Mouse (Mus musculus): ENCODE data around the gene Ltb4r1. TPM values are rescaled to one million over a fixed set of nuclear protein-coding genes. Genes with fewer than 3 reads are reported as not detected.
A peak's percentile ranks its signal among the peaks of the same experiment; 100 is the strongest.

The Ltb4r1 gene
- polyA plus RNA-seq, 1 experiment from 2014 or later = 0.11 TPM

- no peak for ATAC-seq (replicated peaks; ENCODE audit: insufficient number of reproducible peaks, low FRiP score, low TSS enrichment)
- Histone ChIP-seq H3K9ac (ENCODE audit: low read depth, low read length) (no peak overlapping the region), H3K4me2 (no peak overlapping the region), H3K4me1 (ENCODE audit: control insufficient read depth, insufficient read depth, low read length) (no peaks in the 10 kb centered on the region), H3K36me3 (ENCODE audit: control insufficient read depth, insufficient read depth, low read length) (peaks cover 5% of the 10 kb centered on the region; the same call in 1 of the 2 replicates), H3K27ac (ENCODE audit: low read depth, low read length) (no peak overlapping the region), H3K27me3 (ENCODE audit: control insufficient read depth, insufficient read depth, low read length) (no peaks in the 10 kb centered on the region; the same call in 1 of the 2 replicates), H3K9me3 (replicated peaks; ENCODE audit: control insufficient read depth, low read length) (no peaks in the 10 kb centered on the region), H3K4me3 (ENCODE audit: low read depth, low read length) (no peak overlapping the region)
- WGBS (ENCODE audit: insufficient replicate concordance) = 77% methylated on average over 4 of the region's 4 CpGs
Measured at GRCm38 (mm10) chr14:55735758-55736157, 30.0 kb upstream of the Ltb4r1 start.

DNA sequence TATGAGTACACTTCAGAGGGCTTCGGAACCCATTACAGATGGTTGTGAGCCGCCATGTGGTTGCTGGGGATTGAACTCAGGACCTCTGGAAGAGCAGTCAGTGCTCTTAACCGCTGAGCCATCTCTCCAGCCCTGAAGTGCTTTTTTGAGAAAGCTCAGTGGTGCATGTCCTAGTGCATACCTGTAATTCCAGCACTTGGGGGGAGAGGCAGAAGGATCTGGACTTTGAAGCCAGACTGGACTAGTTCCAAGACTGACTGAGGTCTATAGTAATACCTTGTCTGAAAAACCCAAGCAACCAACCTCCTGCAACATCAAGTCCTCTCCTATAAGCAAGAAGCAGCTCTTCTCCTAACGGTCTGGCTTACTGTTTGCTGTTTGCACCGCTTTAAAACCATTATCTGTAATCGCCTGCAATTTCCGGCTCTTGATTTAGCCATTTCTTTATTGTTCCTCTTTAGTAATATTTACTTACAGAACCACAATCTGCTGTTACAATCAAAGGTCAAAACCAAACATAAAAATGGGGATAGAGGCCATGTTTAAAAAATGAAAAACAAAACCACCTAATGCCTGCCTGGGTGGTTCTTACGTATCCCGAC, 28.6 kb upstream of the Ltb4r1 start:
- WGBS (ENCODE audit: insufficient replicate concordance) = 86% methylated on average over 9 of the region's 9 CpGs

GRCm38 (mm10) chr14:55743711-55744110, 22.1 kb upstream of the Ltb4r1 start:
- Histone ChIP-seq H3K4me3 (ENCODE audit: low read depth, low read length) (no peak overlapping the region), H3K36me3 (ENCODE audit: control insufficient read depth, insufficient read depth, low read length) (peaks cover 5% of the 10 kb centered on the region; the same call in 1 of the 2 replicates), H3K4me1 (ENCODE audit: control insufficient read depth, insufficient read depth, low read length) (peaks cover 3% of the 10 kb centered on the region; the same call in 1 of the 2 replicates), H3K9ac (ENCODE audit: low read depth, low read length) (0 out of 2 replicates have a peak overlapping the region, but pooled peaks have one; percentile 13), H3K27me3 (ENCODE audit: control insufficient read depth, insufficient read depth, low read length) (no peaks in the 10 kb centered on the region), H3K9me3 (replicated peaks; ENCODE audit: control insufficient read depth, low read length) (no peaks in the 10 kb centered on the region), H3K27ac (ENCODE audit: low read depth, low read length) (no peak overlapping the region), H3K4me2 (peak overlapping the region; percentile 33; the same call in 1 of the 2 replicates)
- 0 out of 2 replicates have a peak, but pooled peaks have one; percentile 28 for ATAC-seq (replicated peaks; ENCODE audit: insufficient number of reproducible peaks, low FRiP score, low TSS enrichment)
- WGBS (ENCODE audit: insufficient replicate concordance) = 21% methylated on average over 10 of the region's 10 CpGs

More for the DNA sequence above, 28.6 kb upstream of the Ltb4r1 start:
- no peak overlapping the region for H3K4me3 ChIP-seq (ENCODE audit: low read depth, low read length)
- ATAC-seq (replicated peaks; ENCODE audit: insufficient number of reproducible peaks, low FRiP score, low TSS enrichment) = no peak
- no peaks in the 10 kb centered on the region for H3K27me3 ChIP-seq (ENCODE audit: control insufficient read depth, insufficient read depth, low read length)
- no peaks in the 10 kb centered on the region for H3K4me1 ChIP-seq (ENCODE audit: control insufficient read depth, insufficient read depth, low read length)
- no peaks in the 10 kb centered on the region for H3K9me3 ChIP-seq (replicated peaks; ENCODE audit: control insufficient read depth, low read length)
- no peak overlapping the region for H3K9ac ChIP-seq (ENCODE audit: low read depth, low read length)
- no peak overlapping the region for H3K27ac ChIP-seq (ENCODE audit: low read depth, low read length)
- peaks cover 5% of the 10 kb centered on the region; the same call in 1 of the 2 replicates for H3K36me3 ChIP-seq (ENCODE audit: control insufficient read depth, insufficient read depth, low read length)
- H3K4me2 ChIP-seq = no peak overlapping the region

DNA sequence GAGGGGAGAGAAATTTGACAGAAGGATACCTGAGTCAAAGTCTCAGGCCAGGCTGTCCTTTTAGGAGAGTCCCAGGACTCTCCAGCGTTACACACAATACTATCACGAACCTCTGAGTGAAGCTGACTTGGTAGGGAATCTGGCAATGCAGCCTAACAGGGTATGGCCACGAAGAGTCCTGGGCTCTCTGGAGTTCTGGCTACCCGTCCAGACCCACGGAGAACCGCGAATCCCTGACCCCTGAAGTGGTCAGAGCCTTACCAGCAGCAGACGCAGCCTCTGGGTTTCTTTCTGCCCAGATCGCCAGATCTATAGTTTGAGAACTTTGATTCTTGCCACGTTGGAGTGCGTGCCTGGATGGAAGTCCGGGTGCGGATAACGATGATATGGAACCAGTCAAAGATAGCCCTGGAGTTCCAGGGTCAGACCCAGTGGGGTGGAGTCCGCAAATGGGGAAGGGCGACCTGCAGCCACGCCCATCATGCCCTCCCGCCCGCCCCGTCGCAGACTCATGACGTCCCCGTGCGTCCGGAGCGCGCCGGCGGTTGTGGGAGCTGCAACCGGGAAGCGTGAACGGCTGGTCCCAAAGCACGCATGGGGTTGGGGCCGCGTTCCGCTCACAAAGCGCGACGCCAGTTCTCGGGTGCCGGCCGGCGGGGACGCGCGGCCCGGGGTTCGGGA, 20.4 kb upstream of the Ltb4r1 start, which contains the start of the genes Dhrs1 and Nop9:
Dhrs1 (minus strand) TSS at position 511 of the 681 bp plus-strand sequence.
Nop9 (plus strand) TSS at position 514 of the 681 bp plus-strand sequence.
- no peaks in the 10 kb centered on the region for H3K27me3 ChIP-seq (ENCODE audit: control insufficient read depth, insufficient read depth, low read length)
- H3K27ac ChIP-seq (ENCODE audit: low read depth, low read length) = peak within 1 kb of the TSS; percentile 42; the same call in 1 of the 2 replicates
- peak; percentile 82 for ATAC-seq (replicated peaks; ENCODE audit: insufficient number of reproducible peaks, low FRiP score, low TSS enrichment)
- peak within 1 kb of the TSS; percentile 96 for H3K4me3 ChIP-seq (ENCODE audit: low read depth, low read length)
- peak within 1 kb of the TSS; percentile 85 for H3K9ac ChIP-seq (ENCODE audit: low read depth, low read length)
- peaks cover 8% of the 10 kb centered on the region; the same call in 1 of the 2 replicates for H3K36me3 ChIP-seq (ENCODE audit: control insufficient read depth, insufficient read depth, low read length)
- H3K4me2 ChIP-seq = peak within 1 kb of the TSS; percentile 99
- H3K4me1 ChIP-seq (ENCODE audit: control insufficient read depth, insufficient read depth, low read length) = peaks cover 3% of the 10 kb centered on the region; the same call in 1 of the 2 replicates
- H3K9me3 ChIP-seq (replicated peaks; ENCODE audit: control insufficient read depth, low read length) = no peaks in the 10 kb centered on the region
- WGBS (ENCODE audit: insufficient replicate concordance) = 1% methylated on average over 41 of the region's 48 CpGs

- under 1% methylated on average over 25 of the region's 31 CpGs for WGBS (ENCODE audit: insufficient replicate concordance)
- ATAC-seq (replicated peaks; ENCODE audit: insufficient number of reproducible peaks, low FRiP score, low TSS enrichment) = no peak
- H3K36me3 ChIP-seq (ENCODE audit: control insufficient read depth, insufficient read depth, low read length) = 0 out of 2 replicates have a peak, but pooled peaks cover 7% of the 10 kb centered on the region
Measured at GRCm38 (mm10) chr14:55745861-55746237, 19.9 kb upstream of the Ltb4r1 start.

DNA sequence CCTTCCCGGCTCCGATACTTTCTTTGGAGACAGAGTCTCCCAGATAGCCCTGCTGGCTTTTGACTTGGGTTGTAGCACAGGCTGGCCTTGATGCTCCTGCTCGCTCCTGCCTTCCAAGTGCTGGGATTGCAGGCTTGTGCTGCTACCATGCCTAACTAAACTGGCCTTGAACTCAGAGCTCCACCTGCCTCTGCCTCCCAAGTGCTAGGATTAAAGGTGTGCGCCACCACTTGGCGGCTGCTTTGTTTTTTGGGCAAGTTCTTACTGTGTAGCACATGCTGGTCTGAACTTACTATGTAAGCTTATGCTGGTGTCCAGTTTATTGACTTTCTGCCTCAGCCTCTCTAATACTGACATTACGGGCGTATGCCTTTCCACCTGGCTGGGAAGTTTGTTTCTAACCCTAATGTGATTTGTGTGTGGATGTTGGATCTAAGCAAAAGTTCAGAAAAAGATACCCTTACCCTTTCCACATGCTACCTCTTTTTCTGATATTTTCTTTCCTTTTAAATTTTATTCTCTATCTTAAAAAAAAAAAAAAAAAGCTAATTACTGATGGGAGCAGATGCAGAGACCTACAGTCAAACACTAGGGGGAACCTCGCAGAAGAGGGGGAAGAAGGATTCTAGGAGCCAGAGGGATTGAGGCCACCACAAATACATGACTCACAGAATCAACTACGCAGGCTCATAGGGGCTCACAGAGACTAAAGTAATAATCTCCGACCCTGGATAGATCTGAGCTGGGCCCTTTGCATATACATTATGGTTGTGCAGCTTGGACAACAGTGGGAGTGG, 18.5 kb upstream of the Ltb4r1 start:
- Histone ChIP-seq H3K4me1 (ENCODE audit: control insufficient read depth, insufficient read depth, low read length) (peaks cover 3% of the 10 kb centered on the region; the same call in 1 of the 2 replicates), H3K4me2 (peak overlapping the region; percentile 99), H3K9me3 (replicated peaks; ENCODE audit: control insufficient read depth, low read length) (no peaks in the 10 kb centered on the region), H3K27me3 (ENCODE audit: control insufficient read depth, insufficient read depth, low read length) (no peaks in the 10 kb centered on the region), H3K4me3 (ENCODE audit: low read depth, low read length) (peak overlapping the region; percentile 96; the same call in 1 of the 2 replicates), H3K9ac (ENCODE audit: low read depth, low read length) (no peak overlapping the region), H3K27ac (ENCODE audit: low read depth, low read length) (no peak overlapping the region), H3K36me3 (ENCODE audit: control insufficient read depth, insufficient read depth, low read length) (0 out of 2 replicates have a peak, but pooled peaks cover 7% of the 10 kb centered on the region)
- ATAC-seq (replicated peaks; ENCODE audit: insufficient number of reproducible peaks, low FRiP score, low TSS enrichment) = no peak
- WGBS (ENCODE audit: insufficient replicate concordance) = 86% methylated on average over 10 of the region's 10 CpGs

More at GRCm38 (mm10) chr14:55745861-55746237, 19.9 kb upstream of the Ltb4r1 start:
- peak overlapping the region; percentile 10; the same call in 1 of the 2 replicates for H3K27ac ChIP-seq (ENCODE audit: low read depth, low read length)
- H3K9ac ChIP-seq (ENCODE audit: low read depth, low read length) = peak overlapping the region; percentile 85
- H3K27me3 ChIP-seq (ENCODE audit: control insufficient read depth, insufficient read depth, low read length) = no peaks in the 10 kb centered on the region
- H3K4me3 ChIP-seq (ENCODE audit: low read depth, low read length) = peak overlapping the region; percentile 96
- H3K9me3 ChIP-seq (replicated peaks; ENCODE audit: control insufficient read depth, low read length) = no peaks in the 10 kb centered on the region
- peak overlapping the region; percentile 99 for H3K4me2 ChIP-seq
- H3K4me1 ChIP-seq (ENCODE audit: control insufficient read depth, insufficient read depth, low read length) = peaks cover 3% of the 10 kb centered on the region; the same call in 1 of the 2 replicates

GRCm38 (mm10) chr14:55757566-55757965, 8.2 kb upstream of the Ltb4r1 start:
- no peak overlapping the region for H3K9ac ChIP-seq (ENCODE audit: low read depth, low read length)
- peaks cover 7% of the 10 kb centered on the region for H3K4me1 ChIP-seq (ENCODE audit: control insufficient read depth, insufficient read depth, low read length)
- WGBS (ENCODE audit: insufficient replicate concordance) = 33% methylated on average over 6 of the region's 6 CpGs
- H3K4me3 ChIP-seq (ENCODE audit: low read depth, low read length) = no peak overlapping the region
- peak overlapping the region; percentile 48 for H3K4me2 ChIP-seq
- ATAC-seq (replicated peaks; ENCODE audit: insufficient number of reproducible peaks, low FRiP score, low TSS enrichment) = no peak
- peaks cover 13% of the 10 kb centered on the region for H3K27me3 ChIP-seq (ENCODE audit: control insufficient read depth, insufficient read depth, low read length)
- H3K36me3 ChIP-seq (ENCODE audit: control insufficient read depth, insufficient read depth, low read length) = peaks cover 24% of the 10 kb centered on the region
- no peaks in the 10 kb centered on the region for H3K9me3 ChIP-seq (replicated peaks; ENCODE audit: control insufficient read depth, low read length)
- H3K27ac ChIP-seq (ENCODE audit: low read depth, low read length) = 0 out of 2 replicates have a peak overlapping the region, but pooled peaks have one; percentile 29

GRCm38 (mm10) chr14:55758363-55758784, 7.4 kb upstream of the Ltb4r1 start, which contains the start of gene Cideb:
Cideb (minus strand) TSS chr14:55758458.
- Histone ChIP-seq H3K9me3 (replicated peaks; ENCODE audit: control insufficient read depth, low read length) (no peaks in the 10 kb centered on the region), H3K27ac (ENCODE audit: low read depth, low read length) (0 out of 2 replicates have a peak within 1 kb of the TSS, but pooled peaks have one; percentile 29), H3K36me3 (ENCODE audit: control insufficient read depth, insufficient read depth, low read length) (peaks cover 16% of the 10 kb centered on the region), H3K4me3 (ENCODE audit: low read depth, low read length) (no peak within 1 kb of the TSS), H3K27me3 (ENCODE audit: control insufficient read depth, insufficient read depth, low read length) (peaks cover 13% of the 10 kb centered on the region), H3K4me2 (peak within 1 kb of the TSS; percentile 48), H3K4me1 (ENCODE audit: control insufficient read depth, insufficient read depth, low read length) (peaks cover 12% of the 10 kb centered on the region), H3K9ac (ENCODE audit: low read depth, low read length) (no peak within 1 kb of the TSS)
- 13% methylated on average over 8 of the region's 8 CpGs for WGBS (ENCODE audit: insufficient replicate concordance)
- ATAC-seq (replicated peaks; ENCODE audit: insufficient number of reproducible peaks, low FRiP score, low TSS enrichment) = no peak

Measured in heart, embryonic 11.5 days (tissue).